Mouse (Mus musculus): Measurements from ENCODE around the gene Rhox4g. TPM values are rescaled to one million over a fixed set of nuclear protein-coding genes. Genes with fewer than 3 reads are reported as not detected.
"Not testable (repeated sequence)": the region's sequence is repeated elsewhere in the genome, so short reads cannot be mapped to it uniquely, and the experiment has no call there.

The Rhox4g gene
- total RNA-seq (2021) = not detected in 2 replicates
- long read RNA-seq, experiment 1 = 0 reads
- long read RNA-seq, experiment 2 = 0 reads

DNA sequence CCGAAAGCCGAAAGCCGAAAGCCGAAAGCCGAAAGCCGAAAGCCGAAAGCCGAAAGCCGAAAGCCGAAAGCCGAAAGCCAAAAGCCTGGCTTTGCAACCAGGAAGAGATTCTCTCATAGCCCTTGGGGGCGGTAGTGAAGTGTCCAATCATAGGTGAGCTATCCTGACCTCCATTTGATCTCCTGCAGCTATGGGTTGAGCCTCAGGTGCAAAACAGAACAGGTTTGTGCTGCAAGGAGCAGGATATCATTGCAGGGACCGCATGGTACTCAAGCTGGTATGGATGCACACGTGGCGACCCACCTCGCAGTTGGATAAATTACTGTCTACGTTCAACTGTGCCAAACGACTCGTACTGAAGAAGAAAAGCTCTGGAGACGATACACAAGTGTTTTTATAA is at the start of gene Rhox4g:
Gene Rhox4g, minus strand, starts transcription at position 101 of the 400 bp plus-strand sequence.
- not testable (repeated sequence) for DNase-seq

- no peak for DNase-seq
Observed at GRCm38 (mm10) chrX:37692261-37692660, 41.1 kb upstream of the Rhox4g start.

- no peak for DNase-seq
Observed at GRCm38 (mm10) chrX:37683031-37683715, 32.0 kb upstream of the Rhox4g start.

DNA sequence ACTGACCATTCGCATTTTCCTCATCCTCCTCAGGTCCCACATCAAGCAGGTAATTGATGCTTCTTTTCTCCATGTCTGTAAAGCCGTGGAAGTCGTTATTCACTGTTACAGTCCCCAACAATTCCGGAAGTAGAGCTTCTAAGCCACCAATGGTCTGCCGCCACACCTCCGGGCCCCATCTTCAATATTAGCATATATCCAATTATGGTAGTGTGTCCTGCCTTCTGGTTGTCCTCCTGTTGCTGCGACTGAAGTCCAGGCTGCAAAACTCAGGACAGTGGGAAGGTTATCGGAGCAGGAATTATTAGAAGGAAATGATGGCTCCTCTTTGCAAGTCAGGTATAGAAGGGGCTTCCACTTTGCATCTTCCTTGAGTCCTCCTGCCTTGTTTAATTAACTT is 22.1 kb upstream of the Rhox4g start, which contains the start of gene Rhox2h:
Gene Rhox2h, minus strand, starts transcription at position 101 of the 400 bp plus-strand sequence.
- not testable (repeated sequence) for DNase-seq

GRCm38 (mm10) chrX:37668664-37669063 is 17.5 kb upstream of the Rhox4g start, which contains the start of gene Rhox3h:
TSS of gene Rhox3h (minus strand) at chrX:37668764.
- DNase-seq = not testable (repeated sequence)

GRCm38 (mm10) chrX:37643370-37643769 is 7.8 kb downstream of the Rhox4g start, which contains the start of gene Rhox2g:
TSS of gene Rhox2g (minus strand) at chrX:37643470.
- not testable (repeated sequence) for DNase-seq

- not testable (repeated sequence) for DNase-seq
Observed at GRCm38 (mm10) chrX:37628512-37628911, 22.6 kb downstream of the Rhox4g start, which contains the start of gene Rhox3g. TSS of gene Rhox3g (minus strand) at chrX:37628612.

DNA sequence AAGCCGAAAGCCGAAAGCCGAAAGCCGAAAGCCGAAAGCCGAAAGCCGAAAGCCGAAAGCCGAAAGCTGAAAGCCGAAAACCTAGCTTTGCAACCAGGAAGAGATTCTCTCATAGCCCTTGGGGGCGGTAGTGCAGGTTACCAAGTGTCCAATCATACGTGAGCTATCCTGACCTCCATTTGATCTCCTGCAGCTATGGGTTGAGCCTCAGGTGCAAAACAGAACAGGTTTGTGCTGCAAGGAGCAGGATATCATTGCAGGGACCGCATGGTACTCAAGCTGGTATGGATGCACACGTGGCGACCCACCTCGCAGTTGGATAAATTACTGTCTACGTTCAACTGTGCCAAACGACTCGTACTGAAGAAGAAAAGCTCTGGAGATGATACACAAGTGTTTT is 43.5 kb downstream of the Rhox4g start, which contains the start of gene Rhox4f:
Gene Rhox4f, minus strand, starts transcription at position 101 of the 400 bp plus-strand sequence.
- DNase-seq = not testable (repeated sequence)

Other genes starting within 250 kb of the Rhox4g start
- not detected in 2 replicates for gene Rhox2b, start 239.3 kb downstream of the Rhox4g start, total RNA-seq (2021)
- not detected in 2 replicates for gene Rhox4b, start 218.8 kb downstream of the Rhox4g start, total RNA-seq (2021)
- not detected in 2 replicates for gene Rhox2c, start 197.6 kb downstream of the Rhox4g start, total RNA-seq (2021)
- not detected in 2 replicates for gene Rhox3c, start 192.7 kb downstream of the Rhox4g start, total RNA-seq (2021)
- not detected in 2 replicates for gene Rhox4c, start 171.0 kb downstream of the Rhox4g start, total RNA-seq (2021)
- gene Rhox2d, start 157.9 kb downstream of the Rhox4g start, total RNA-seq (2021) = not detected in 2 replicates
- not detected in 2 replicates for gene Rhox4d, start 137.0 kb downstream of the Rhox4g start, total RNA-seq (2021)
- gene Rhox2e, start 120.9 kb downstream of the Rhox4g start, total RNA-seq (2021) = not detected in 2 replicates
- not detected in 2 replicates for gene Rhox3e, start 109.3 kb downstream of the Rhox4g start, total RNA-seq (2021)
- not detected in 2 replicates for gene Rhox4e, start 93.9 kb downstream of the Rhox4g start, total RNA-seq (2021)
- not detected in 2 replicates for gene Rhox2f, start 79.9 kb downstream of the Rhox4g start, total RNA-seq (2021)
- not detected in 2 replicates for gene Rhox3f, start 70.3 kb downstream of the Rhox4g start, total RNA-seq (2021)
- gene Rhox4f, start 43.6 kb downstream of the Rhox4g start, total RNA-seq (2021) = not detected in 2 replicates
- gene Rhox3g, start 22.7 kb downstream of the Rhox4g start, total RNA-seq (2021) = not detected in 2 replicates
- not detected in 2 replicates for gene Rhox2g, start 7.9 kb downstream of the Rhox4g start, total RNA-seq (2021)
- gene Rhox3h, start 17.4 kb upstream of the Rhox4g start, total RNA-seq (2021) = not detected in 2 replicates
- not detected in 2 replicates for gene Rhox2h, start 21.9 kb upstream of the Rhox4g start, total RNA-seq (2021)
- gene Rhox5, start 153.5 kb upstream of the Rhox4g start, total RNA-seq (2021) = not detected in 2 replicates
- not detected in 2 replicates for gene Rhox6, start 175.6 kb upstream of the Rhox4g start, total RNA-seq (2021)
- gene Rhox7a, start 180.4 kb upstream of the Rhox4g start, total RNA-seq (2021) = not detected in 2 replicates
- not detected in 2 replicates for gene Rhox8, start 227.6 kb upstream of the Rhox4g start, total RNA-seq (2021)
- gene Rhox7b, start 245.9 kb upstream of the Rhox4g start, total RNA-seq (2021) = not detected in 2 replicates

All from adrenal gland, postnatal 14 days (tissue).